Mouse (Mus musculus) midbrain, embryonic 14.5 days (tissue): ENCODE measurements around the gene Klhl35. TPM values are rescaled to one million over a fixed set of nuclear protein-coding genes. Genes with fewer than 3 reads are reported as not detected.

Source experiments
- ATAC-seq: fragments of 200-750 bp; cut with Nextera tagmentation; 2 replicates; pipeline ENCODE4 v1.8.0; 2017; ENCODE audit warnings: moderate number of reproducible peaks, moderate library complexity; ENCODE audit not compliant: low FRiP score, low TSS enrichment
- DNase-seq: peaks from one replicate; pipeline ENCODE4 v3.0.0-alpha.2; 2015
- H3K27ac ChIP-seq: fragments of 300-500 bp; sonication (generic); replicated peaks from 2 replicates; pipeline ENCODE4 v1.5.1; 2014; ENCODE audit warnings: mild to moderate bottlenecking, low read depth, low read length, moderate library complexity
- H3K27me3 ChIP-seq: fragments of 300-500 bp; sonication (generic); 2 replicates; pipeline ENCODE4 v1.6.1; 2014; ENCODE audit warnings: low read length, control low read depth, mixed read lengths; ENCODE audit not compliant: control insufficient read depth, insufficient read depth
- H3K36me3 ChIP-seq: fragments of 300-500 bp; sonication (generic); 2 replicates; pipeline ENCODE4 v1.6.1; 2014; ENCODE audit warnings: low read length, control low read depth; ENCODE audit not compliant: control insufficient read depth, insufficient read depth
- H3K4me1 ChIP-seq: fragments of 300-500 bp; sonication (generic); 2 replicates; pipeline ENCODE4 v1.6.1; 2014; ENCODE audit warnings: mild to moderate bottlenecking, antibody characterized with exemption, low read length, control low read depth; ENCODE audit not compliant: control insufficient read depth, insufficient read depth
- H3K4me2 ChIP-seq: fragments of 300-500 bp; sonication (generic); 2 replicates; pipeline ENCODE4 v1.6.1; 2014; ENCODE audit warnings: mild to moderate bottlenecking, low read length, moderate library complexity
- H3K4me3 ChIP-seq: fragments of 300-500 bp; sonication (generic); replicated peaks from 2 replicates; pipeline ENCODE4 v1.5.1; 2014; ENCODE audit warnings: low read depth, low read length
- H3K9ac ChIP-seq: fragments of 300-500 bp; sonication (generic); replicated peaks from 2 replicates; pipeline ENCODE4 v1.6.1; 2014; ENCODE audit warnings: mild to moderate bottlenecking, low read length, moderate library complexity
- H3K9me3 ChIP-seq: fragments of 300-500 bp; sonication (generic); 2 replicates; pipeline ENCODE4 v1.6.1; 2016; ENCODE audit warnings: low read length, control low read depth, mixed read lengths; ENCODE audit not compliant: control insufficient read depth
- WGBS: fragments of 180-500 bp; shearing (Covaris S2); extraction: QIAGEN DNeasy Blood & Tissue Kit; methylation state at CpG from one replicate; pipeline ENCODE4 v1.1.7; 2014; 5-methylcytosine and 5-hydroxymethylcytosine counted together
- polyA plus RNA-seq: library from polyadenylated mRNA; unstranded; fragments of >200 nt; fragmentation: Nextera tagmentation; extraction: Ambion mirVana; gene quantifications from 2 replicates; pipeline ENCODE4 v1.2.1, GENCODE M21; 2014

The Klhl35 gene
- polyA plus RNA-seq, 1 experiment from 2014 or later: 11.6 TPM

DNA sequence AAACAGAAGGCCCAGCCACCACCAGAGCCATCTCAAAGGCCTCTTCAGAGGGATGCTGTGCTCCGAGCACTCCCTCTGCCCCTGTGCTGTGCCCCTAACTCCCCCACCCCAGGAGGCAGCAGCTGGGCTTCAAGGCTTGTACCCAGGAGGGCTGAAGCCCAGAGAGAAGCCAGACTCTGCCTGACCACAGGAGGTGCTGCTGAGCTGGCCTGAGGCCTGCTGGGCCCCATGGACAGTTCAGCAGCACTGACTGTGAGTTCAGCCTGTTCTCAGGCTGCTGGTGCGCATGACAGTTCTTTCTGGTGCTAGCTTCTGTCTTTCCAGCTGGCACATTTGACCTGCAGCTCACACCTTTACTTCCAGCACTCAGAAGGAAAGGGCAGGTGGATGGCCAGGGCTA, 20.0 kb upstream of the Klhl35 start:
- WGBS: 58% methylated on average over 2 of the region's 2 CpGs
- Histone ChIP-seq H3K27me3 (no peaks in the 10 kb centered on the region), H3K4me2 (no peak overlapping the region), H3K4me3 (no peak overlapping the region), H3K27ac (no peak overlapping the region), H3K9ac (no peak overlapping the region), H3K36me3 (peaks cover 20% of the 10 kb centered on the region), H3K4me1 (peaks cover 23% of the 10 kb centered on the region; the same call in 1 of the 2 replicates), H3K9me3 (no peaks in the 10 kb centered on the region)
- ATAC-seq: no peak
- DNase-seq: no peak

DNA sequence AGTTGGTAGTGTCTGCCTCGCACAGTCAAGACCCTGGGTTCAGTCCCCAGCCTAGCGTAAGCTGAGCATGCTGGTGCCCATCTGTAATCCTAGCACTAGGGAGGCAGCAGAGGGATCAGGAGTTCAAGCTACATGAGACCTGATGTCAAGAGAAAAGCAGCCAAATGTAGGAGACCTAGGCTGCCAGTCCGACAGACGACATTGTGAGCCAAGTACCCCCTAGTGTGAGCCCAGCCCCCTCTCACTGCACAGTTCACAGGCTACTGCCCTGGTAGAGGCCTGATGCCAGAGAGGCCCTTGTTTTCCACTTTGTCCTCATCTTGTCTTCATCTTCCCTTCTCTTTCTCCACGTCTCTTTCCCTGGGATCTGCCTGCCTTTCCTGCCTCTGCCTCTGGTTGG, 18.5 kb upstream of the Klhl35 start:
- H3K9me3 ChIP-seq: no peaks in the 10 kb centered on the region
- no peak overlapping the region for H3K27ac ChIP-seq
- H3K4me3 ChIP-seq: no peak overlapping the region
- H3K9ac ChIP-seq: no peak overlapping the region
- H3K4me1 ChIP-seq: peaks cover 15% of the 10 kb centered on the region; the same call in 1 of the 2 replicates
- ATAC-seq (no peak), DNase-seq (no peak)
- no peak overlapping the region for H3K4me2 ChIP-seq
- no peaks in the 10 kb centered on the region for H3K27me3 ChIP-seq
- H3K36me3 ChIP-seq: peaks cover 10% of the 10 kb centered on the region
- WGBS: 43% methylated on average over 5 of the region's 5 CpGs

GRCm38 (mm10) chr7:99448619-99449018, 17.2 kb upstream of the Klhl35 start:
- no peak for DNase-seq
- H3K4me3 ChIP-seq: no peak overlapping the region

GRCm38 (mm10) chr7:99449063-99449462, 16.7 kb upstream of the Klhl35 start:
- Histone ChIP-seq H3K4me2 (no peak overlapping the region), H3K4me3 (no peak overlapping the region), H3K9me3 (no peaks in the 10 kb centered on the region), H3K36me3 (peaks cover 7% of the 10 kb centered on the region; the same call in 1 of the 2 replicates), H3K27me3 (no peaks in the 10 kb centered on the region), H3K9ac (no peak overlapping the region), H3K27ac (peak overlapping the region; percentile 16; the same call in 1 of the 2 replicates), H3K4me1 (peaks cover 15% of the 10 kb centered on the region; the same call in 1 of the 2 replicates)
- WGBS: 41% methylated on average over 8 of the region's 8 CpGs
- ATAC-seq (no peak), DNase-seq (no peak)

More at GRCm38 (mm10) chr7:99448619-99449018, 17.2 kb upstream of the Klhl35 start:
- Histone ChIP-seq H3K4me2 (no peak overlapping the region), H3K4me1 (peaks cover 15% of the 10 kb centered on the region; the same call in 1 of the 2 replicates), H3K27ac (peak overlapping the region; percentile 16; the same call in 1 of the 2 replicates), H3K9me3 (no peaks in the 10 kb centered on the region), H3K27me3 (no peaks in the 10 kb centered on the region), H3K9ac (no peak overlapping the region), H3K36me3 (peaks cover 7% of the 10 kb centered on the region; the same call in 1 of the 2 replicates)
- WGBS: 67% methylated on average over 5 of the region's 5 CpGs
- no peak for ATAC-seq

GRCm38 (mm10) chr7:99449751-99450150, 16.1 kb upstream of the Klhl35 start:
- no peak overlapping the region for H3K9ac ChIP-seq
- peaks cover 4% of the 10 kb centered on the region; the same call in 1 of the 2 replicates for H3K36me3 ChIP-seq
- peak overlapping the region; percentile 37; the same call in 1 of the 2 replicates for H3K27ac ChIP-seq
- H3K4me2 ChIP-seq: no peak overlapping the region
- DNase-seq: peak; percentile 61
- no peaks in the 10 kb centered on the region for H3K27me3 ChIP-seq
- no peak for ATAC-seq
- 15% methylated on average over 3 of the region's 3 CpGs for WGBS
- no peaks in the 10 kb centered on the region for H3K9me3 ChIP-seq
- no peak overlapping the region for H3K4me3 ChIP-seq
- peaks cover 15% of the 10 kb centered on the region; the same call in 1 of the 2 replicates for H3K4me1 ChIP-seq

- WGBS: 1% methylated on average over 3 of the region's 3 CpGs
- DNase-seq (peak; percentile 92), ATAC-seq (peak; percentile 18; the same call in 1 of the 2 replicates)
- H3K4me3 ChIP-seq: no peak overlapping the region
- H3K27ac ChIP-seq: 0 out of 2 replicates have a peak overlapping the region, but pooled peaks have one; percentile 15
- no peak overlapping the region for H3K4me2 ChIP-seq
- H3K36me3 ChIP-seq: peaks cover 6% of the 10 kb centered on the region; the same call in 1 of the 2 replicates
- no peaks in the 10 kb centered on the region for H3K27me3 ChIP-seq
- H3K9ac ChIP-seq: no peak overlapping the region
- peaks cover 11% of the 10 kb centered on the region; the same call in 1 of the 2 replicates for H3K4me1 ChIP-seq
- H3K9me3 ChIP-seq: no peaks in the 10 kb centered on the region
Observed at GRCm38 (mm10) chr7:99450703-99451102, 15.1 kb upstream of the Klhl35 start.

DNA sequence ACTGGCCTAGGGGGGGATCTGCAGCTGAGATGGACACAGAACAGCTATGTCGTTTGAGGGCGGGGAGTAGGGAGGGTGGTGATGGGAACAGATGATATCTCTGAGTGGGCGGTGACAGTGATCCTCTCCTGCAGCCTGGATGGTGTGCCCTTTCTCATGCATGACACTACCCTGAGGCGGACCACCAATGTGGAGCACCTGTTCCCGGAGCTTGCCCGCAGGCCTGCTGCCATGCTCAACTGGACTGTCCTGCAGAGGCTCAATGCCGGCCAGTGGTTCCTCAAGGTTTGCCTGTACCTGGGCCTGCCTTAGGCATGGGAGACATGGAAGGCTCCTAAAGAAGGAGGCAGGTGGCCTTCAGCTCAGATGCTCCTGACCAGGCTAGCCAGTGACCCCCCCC, 12.9 kb upstream of the Klhl35 start:
- DNase-seq (no peak), ATAC-seq (no peak)
- peaks cover 19% of the 10 kb centered on the region for H3K36me3 ChIP-seq
- 0 out of 2 replicates have a peak, but pooled peaks cover 10% of the 10 kb centered on the region for H3K4me1 ChIP-seq
- H3K27me3 ChIP-seq: no peaks in the 10 kb centered on the region
- WGBS: 80% methylated on average over 7 of the region's 7 CpGs
- H3K9ac ChIP-seq: no peak overlapping the region
- no peak overlapping the region for H3K4me2 ChIP-seq
- no peak overlapping the region for H3K4me3 ChIP-seq
- H3K9me3 ChIP-seq: no peaks in the 10 kb centered on the region
- H3K27ac ChIP-seq: no peak overlapping the region

DNA sequence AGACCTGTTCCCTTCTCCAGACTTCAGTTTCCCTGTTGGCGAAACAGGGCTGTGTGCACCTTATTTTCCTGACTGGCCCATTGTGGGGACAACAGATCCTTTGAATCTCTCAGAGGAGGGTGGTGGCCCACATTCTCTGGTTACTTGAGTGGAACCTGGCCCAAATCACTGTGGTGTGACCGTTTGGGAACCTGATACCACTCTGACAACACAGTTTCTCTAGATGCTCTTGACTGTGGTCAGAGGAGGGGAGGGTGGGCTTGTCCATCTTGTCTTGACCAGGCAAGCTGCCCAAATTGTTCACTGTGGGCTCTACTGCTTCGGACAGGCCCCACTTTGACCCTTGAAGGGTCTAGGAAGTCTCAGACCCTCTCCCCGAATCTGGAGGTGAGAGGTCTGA, 11.8 kb upstream of the Klhl35 start:
- H3K9me3 ChIP-seq: no peaks in the 10 kb centered on the region
- H3K27me3 ChIP-seq: no peaks in the 10 kb centered on the region
- H3K4me2 ChIP-seq: no peak overlapping the region
- 83% methylated on average over 4 of the region's 4 CpGs for WGBS
- H3K36me3 ChIP-seq: peaks cover 25% of the 10 kb centered on the region
- H3K4me3 ChIP-seq: no peak overlapping the region
- 0 out of 2 replicates have a peak, but pooled peaks cover 7% of the 10 kb centered on the region for H3K4me1 ChIP-seq
- ATAC-seq (no peak), DNase-seq (no peak)
- H3K9ac ChIP-seq: no peak overlapping the region
- H3K27ac ChIP-seq: no peak overlapping the region

DNA sequence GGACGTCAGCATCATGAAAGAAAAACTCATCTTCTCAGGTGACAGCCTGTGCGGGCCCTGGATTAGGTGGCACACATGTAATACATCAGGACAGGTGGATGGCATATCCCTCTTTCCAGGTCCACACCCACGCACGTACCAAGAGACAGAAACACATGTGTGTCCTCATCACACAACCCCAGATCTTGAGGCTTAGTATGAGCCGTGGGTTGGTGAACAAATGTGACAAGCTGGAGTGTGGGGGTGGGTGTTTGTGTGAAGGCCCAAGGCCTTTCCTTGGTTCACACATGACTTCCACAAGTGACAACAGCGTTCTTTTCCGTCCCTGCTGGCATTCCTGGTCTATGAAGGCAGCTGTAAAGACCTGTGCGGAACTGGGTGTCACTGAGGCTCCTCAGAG, 7.0 kb upstream of the Klhl35 start:
- Histone ChIP-seq H3K27me3 (no peaks in the 10 kb centered on the region), H3K36me3 (peaks cover 42% of the 10 kb centered on the region), H3K4me3 (no peak overlapping the region), H3K9ac (no peak overlapping the region), H3K4me2 (no peak overlapping the region), H3K9me3 (no peaks in the 10 kb centered on the region), H3K4me1 (no peaks in the 10 kb centered on the region), H3K27ac (no peak overlapping the region)
- DNase-seq: no peak
- ATAC-seq: no peak
- 92% methylated on average over 8 of the region's 8 CpGs for WGBS
